Mouse (Mus musculus): ENCODE measurements at regions not wholly inside any gene's neighbourhood (a gene's known extent, or its start where the extent isn't known, plus 50 kb on each side); places are given as distances from the start of the nearest gene placed in this dataset.

DNA sequence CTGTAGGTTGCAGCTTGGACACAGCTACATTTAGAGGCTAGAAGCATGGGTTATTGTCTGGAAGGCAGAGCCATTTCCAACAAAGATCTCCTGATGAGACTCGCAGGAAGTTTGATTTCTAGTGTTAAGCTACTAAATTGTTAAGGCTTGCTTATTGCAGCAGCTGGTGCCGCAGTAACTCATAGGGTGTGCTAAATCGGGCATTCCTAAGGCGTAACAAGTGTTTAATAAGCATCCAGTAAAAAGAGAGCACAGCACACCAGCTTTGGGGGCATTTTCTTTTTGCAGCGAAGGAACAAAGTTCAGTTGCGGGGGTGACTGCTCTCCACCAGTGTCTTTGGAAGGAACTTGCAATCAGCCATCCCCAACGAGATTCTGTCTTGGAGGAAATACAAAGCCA lies 241.5 kb downstream of the Maf start:
- Histone ChIP-seq H3K27ac (no peak overlapping the region), H3K4me1 (peaks cover 25% of the 10 kb centered on the region), H3K4me3 (no peak overlapping the region), H3K9me3 (no peaks in the 10 kb centered on the region), H3K9ac (no peak overlapping the region), H3K4me2 (replicated peaks) (peak overlapping the region; percentile 30), H3K27me3 (peaks cover 27% of the 10 kb centered on the region), H3K36me3 (no peaks in the 10 kb centered on the region)
- 32% methylated on average over 7 of the region's 7 CpGs for WGBS
- peak; percentile 40; the same call in 1 of the 2 replicates for ATAC-seq (ENCODE audit: low FRiP score, low read depth)

DNA sequence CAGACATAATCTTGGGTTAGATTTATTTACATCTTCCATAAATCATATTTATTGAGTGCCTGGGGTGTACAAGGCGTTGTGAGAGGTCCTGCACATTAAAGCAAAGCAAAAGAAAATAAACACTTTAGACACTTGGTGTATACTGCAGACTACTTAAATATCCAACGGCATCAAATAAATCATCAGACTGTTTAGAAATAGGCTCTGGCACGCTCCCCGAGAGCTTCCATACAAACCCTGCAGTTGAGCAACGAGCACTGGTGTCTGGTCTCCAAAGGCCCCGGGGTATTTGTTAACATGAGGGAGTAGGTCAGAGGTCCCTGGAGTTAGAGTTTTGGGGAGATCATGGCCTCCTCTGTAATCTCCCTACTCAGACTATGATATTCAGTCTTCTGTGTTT lies 244.9 kb downstream of the Maf start:
- 23% methylated on average over 6 of the region's 6 CpGs for WGBS
- no peak for ATAC-seq (ENCODE audit: low FRiP score, low read depth)
- no peak overlapping the region for H3K4me2 ChIP-seq (replicated peaks)
- peaks cover 25% of the 10 kb centered on the region for H3K4me1 ChIP-seq
- H3K9me3 ChIP-seq: no peaks in the 10 kb centered on the region
- peaks cover 27% of the 10 kb centered on the region for H3K27me3 ChIP-seq
- no peak overlapping the region for H3K9ac ChIP-seq
- H3K4me3 ChIP-seq: no peak overlapping the region
- no peak overlapping the region for H3K27ac ChIP-seq
- H3K36me3 ChIP-seq: no peaks in the 10 kb centered on the region

DNA sequence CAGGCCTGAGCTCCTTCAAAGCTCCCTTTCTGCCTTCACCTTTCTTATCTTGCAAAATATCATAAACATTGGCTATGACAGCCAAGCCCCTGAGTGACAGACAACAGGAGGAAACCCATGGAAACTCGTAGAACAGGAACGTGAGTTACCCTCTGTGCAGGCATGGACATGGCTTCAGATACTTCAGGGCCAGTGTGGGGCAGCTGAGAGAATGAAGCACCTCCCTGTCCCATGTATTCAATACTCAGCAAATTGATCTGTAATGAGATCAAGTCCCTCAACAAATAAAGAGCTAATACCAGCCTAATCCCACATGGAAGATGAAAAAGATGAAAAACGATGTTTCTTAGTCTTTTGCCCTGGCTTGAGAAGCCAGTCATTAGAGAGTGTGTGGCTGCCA lies 249.5 kb downstream of the Maf start:
- Histone ChIP-seq H3K27ac (no peak overlapping the region), H3K4me1 (peaks cover 26% of the 10 kb centered on the region), H3K9ac (no peak overlapping the region), H3K36me3 (no peaks in the 10 kb centered on the region), H3K4me2 (replicated peaks) (no peak overlapping the region), H3K9me3 (no peaks in the 10 kb centered on the region), H3K27me3 (0 out of 2 replicates have a peak, but pooled peaks cover 2% of the 10 kb centered on the region), H3K4me3 (no peak overlapping the region)
- 49% methylated on average over 3 of the region's 3 CpGs for WGBS
- no peak for ATAC-seq (ENCODE audit: low FRiP score, low read depth)

DNA sequence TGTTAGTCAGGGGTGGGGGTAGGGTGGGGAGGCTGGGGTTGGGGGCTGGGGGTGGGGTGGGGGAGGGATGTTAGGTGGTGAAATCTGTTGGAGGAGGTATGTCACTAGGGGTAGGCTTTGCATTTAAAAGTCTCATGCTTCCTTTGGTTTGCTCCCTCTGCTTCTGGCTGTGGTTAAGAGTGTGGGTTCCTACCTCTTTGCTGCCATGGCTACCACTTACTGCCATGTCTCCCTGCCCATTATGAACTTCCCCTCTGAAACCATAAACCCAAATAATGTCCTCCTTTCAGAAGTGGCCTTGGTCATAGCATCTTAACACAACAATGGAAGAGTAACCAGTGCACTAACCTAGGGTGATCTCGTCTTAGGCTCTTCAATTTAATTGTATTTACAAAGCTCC lies 256.8 kb downstream of the Maf start:
- WGBS: 64% methylated on average over 1 of the region's 1 CpGs
- Histone ChIP-seq H3K4me1 (peaks cover 23% of the 10 kb centered on the region), H3K36me3 (no peaks in the 10 kb centered on the region), H3K27ac (no peak overlapping the region), H3K27me3 (0 out of 2 replicates have a peak, but pooled peaks cover 3% of the 10 kb centered on the region), H3K9me3 (no peaks in the 10 kb centered on the region), H3K4me2 (replicated peaks) (no peak overlapping the region), H3K4me3 (no peak overlapping the region), H3K9ac (no peak overlapping the region)
- no peak for ATAC-seq (ENCODE audit: low FRiP score, low read depth)

DNA sequence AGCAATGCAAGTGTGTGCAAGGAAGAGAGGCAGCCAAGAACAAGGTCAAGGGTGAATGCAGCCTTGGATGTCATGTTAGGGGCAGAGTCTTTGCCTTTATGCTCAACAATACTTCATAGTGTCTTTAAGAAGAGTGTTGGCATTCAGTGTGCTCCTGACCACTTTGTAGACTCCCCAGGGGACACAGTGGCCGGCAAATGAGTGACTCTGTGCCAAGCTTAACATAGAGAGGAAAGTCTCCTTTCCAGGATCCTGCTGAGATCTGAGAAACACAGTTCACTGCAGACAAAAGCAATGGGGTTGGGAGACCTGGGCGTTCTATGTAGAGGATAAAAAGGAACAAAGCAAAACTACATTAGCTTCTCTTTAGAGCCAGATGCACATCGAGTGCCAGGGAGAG lies 259.2 kb downstream of the Maf start:
- Histone ChIP-seq H3K27ac (no peak overlapping the region), H3K4me3 (no peak overlapping the region), H3K9ac (no peak overlapping the region), H3K4me1 (peaks cover 7% of the 10 kb centered on the region), H3K27me3 (0 out of 2 replicates have a peak, but pooled peaks cover 3% of the 10 kb centered on the region), H3K36me3 (no peaks in the 10 kb centered on the region), H3K9me3 (no peaks in the 10 kb centered on the region), H3K4me2 (replicated peaks) (no peak overlapping the region)
- ATAC-seq (ENCODE audit: low FRiP score, low read depth): no peak
- WGBS: 81% methylated on average over 3 of the region's 3 CpGs

DNA sequence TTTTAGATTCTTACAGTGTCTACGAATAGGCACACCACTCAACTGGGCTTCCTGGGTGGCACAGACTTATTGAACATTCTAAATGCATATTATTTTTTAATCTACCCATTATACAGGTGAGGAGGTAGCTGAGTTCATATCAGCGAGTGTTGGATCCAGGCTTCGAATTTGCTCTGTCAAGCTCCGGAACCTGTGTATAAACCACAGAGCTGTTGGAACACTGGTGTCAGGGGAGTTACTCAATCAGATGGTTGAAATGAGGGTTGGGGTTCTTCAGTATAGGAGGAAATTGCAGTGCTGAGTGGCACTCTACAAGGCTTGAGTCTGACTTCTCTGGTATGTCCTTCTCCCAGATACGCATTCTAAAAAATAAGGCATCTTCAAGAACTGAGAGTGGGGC lies 263.1 kb downstream of the Maf start:
- Histone ChIP-seq H3K27ac (no peak overlapping the region), H3K36me3 (no peaks in the 10 kb centered on the region), H3K4me1 (0 out of 2 replicates have a peak, but pooled peaks cover 3% of the 10 kb centered on the region), H3K4me2 (replicated peaks) (no peak overlapping the region), H3K9ac (no peak overlapping the region), H3K27me3 (peaks cover 6% of the 10 kb centered on the region; the same call in 1 of the 2 replicates), H3K9me3 (no peaks in the 10 kb centered on the region), H3K4me3 (no peak overlapping the region)
- WGBS: 93% methylated on average over 5 of the region's 5 CpGs
- ATAC-seq (ENCODE audit: low FRiP score, low read depth): no peak

DNA sequence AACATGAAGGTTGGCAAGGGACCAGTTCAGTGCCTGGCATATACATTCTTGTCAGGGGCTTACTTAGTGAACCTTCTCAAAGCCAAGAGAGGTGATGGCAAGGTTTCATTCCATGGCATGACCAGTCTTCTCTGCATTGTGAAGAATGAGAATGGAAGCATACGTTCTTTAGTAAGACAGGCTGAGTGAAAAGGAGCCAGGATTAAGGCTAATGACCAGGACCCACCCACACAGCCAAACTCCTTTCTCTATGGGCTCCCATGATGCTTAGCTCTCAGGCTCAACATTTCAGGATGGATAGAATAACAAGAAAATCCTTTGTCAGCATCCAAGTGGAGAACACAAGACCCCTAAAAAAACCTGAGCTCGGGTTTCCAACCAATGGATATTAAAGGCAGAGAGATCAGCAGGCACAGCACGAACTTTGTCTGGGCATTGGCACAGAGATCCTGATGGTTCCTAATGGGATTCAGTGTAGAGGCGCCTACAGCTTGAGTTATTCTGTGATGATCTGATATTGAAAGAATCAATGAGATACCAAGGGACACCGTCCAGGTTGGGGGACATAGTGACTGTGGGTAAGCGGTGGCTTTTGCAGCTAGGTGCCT lies 265.5 kb downstream of the Maf start:
- Histone ChIP-seq H3K9me3 (no peaks in the 10 kb centered on the region), H3K4me1 (0 out of 2 replicates have a peak, but pooled peaks cover 3% of the 10 kb centered on the region), H3K4me2 (replicated peaks) (no peak overlapping the region), H3K36me3 (no peaks in the 10 kb centered on the region), H3K4me3 (no peak overlapping the region), H3K27ac (no peak overlapping the region), H3K9ac (no peak overlapping the region), H3K27me3 (peaks cover 3% of the 10 kb centered on the region; the same call in 1 of the 2 replicates)
- WGBS: 79% methylated on average over 6 of the region's 6 CpGs
- no peak for ATAC-seq (ENCODE audit: low FRiP score, low read depth)

DNA sequence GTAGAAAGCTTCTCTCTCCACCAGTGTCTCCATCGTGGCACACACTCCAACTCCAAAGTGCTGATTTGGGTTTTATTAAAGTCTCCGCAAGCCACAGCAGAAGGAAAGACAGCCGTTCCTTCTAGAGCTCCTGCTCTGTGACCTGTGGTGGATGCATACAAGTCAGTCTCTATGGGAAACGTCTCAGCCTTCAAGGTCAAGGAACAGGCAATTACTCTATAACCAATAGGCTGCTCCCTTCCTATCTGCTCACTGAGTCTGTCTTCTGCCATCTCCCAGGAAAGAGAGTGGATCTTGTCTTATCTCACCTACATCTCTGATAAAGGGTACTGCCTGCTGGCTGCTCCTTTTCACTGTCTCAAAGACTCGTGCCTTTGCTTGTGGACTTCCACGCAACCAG lies 266.3 kb downstream of the Maf start:
- Histone ChIP-seq H3K9ac (no peak overlapping the region), H3K4me3 (no peak overlapping the region), H3K9me3 (no peaks in the 10 kb centered on the region), H3K27ac (no peak overlapping the region), H3K36me3 (no peaks in the 10 kb centered on the region), H3K4me2 (replicated peaks) (no peak overlapping the region), H3K27me3 (peaks cover 3% of the 10 kb centered on the region; the same call in 1 of the 2 replicates), H3K4me1 (0 out of 2 replicates have a peak, but pooled peaks cover 3% of the 10 kb centered on the region)
- 69% methylated on average over 6 of the region's 6 CpGs for WGBS
- ATAC-seq (ENCODE audit: low FRiP score, low read depth): no peak

DNA sequence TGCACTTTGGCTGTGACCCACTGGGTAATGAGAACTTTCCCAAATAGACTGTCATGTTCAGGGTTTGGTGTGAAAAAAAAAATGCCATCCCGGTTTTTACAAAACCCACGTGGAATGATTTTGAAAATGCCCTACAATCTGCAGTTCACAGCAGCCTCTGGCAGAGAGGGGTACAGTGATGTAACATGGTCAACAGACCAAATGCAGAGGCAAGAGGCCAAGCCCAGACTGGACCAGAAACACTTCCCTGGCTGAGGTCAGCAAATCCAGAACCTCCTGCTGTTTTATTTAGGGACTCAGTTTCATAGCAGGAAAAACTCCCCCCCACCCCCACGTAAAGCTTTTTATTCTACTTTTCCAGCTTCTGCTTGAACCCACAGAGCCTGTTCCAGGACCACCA lies 267.4 kb downstream of the Maf start:
- no peak overlapping the region for H3K4me2 ChIP-seq (replicated peaks)
- no peaks in the 10 kb centered on the region for H3K9me3 ChIP-seq
- H3K27me3 ChIP-seq: peaks cover 3% of the 10 kb centered on the region; the same call in 1 of the 2 replicates
- 51% methylated on average over 3 of the region's 3 CpGs for WGBS
- no peak overlapping the region for H3K9ac ChIP-seq
- H3K36me3 ChIP-seq: no peaks in the 10 kb centered on the region
- no peak overlapping the region for H3K27ac ChIP-seq
- 0 out of 2 replicates have a peak, but pooled peaks cover 3% of the 10 kb centered on the region for H3K4me1 ChIP-seq
- no peak for ATAC-seq (ENCODE audit: low FRiP score, low read depth)
- no peak overlapping the region for H3K4me3 ChIP-seq

DNA sequence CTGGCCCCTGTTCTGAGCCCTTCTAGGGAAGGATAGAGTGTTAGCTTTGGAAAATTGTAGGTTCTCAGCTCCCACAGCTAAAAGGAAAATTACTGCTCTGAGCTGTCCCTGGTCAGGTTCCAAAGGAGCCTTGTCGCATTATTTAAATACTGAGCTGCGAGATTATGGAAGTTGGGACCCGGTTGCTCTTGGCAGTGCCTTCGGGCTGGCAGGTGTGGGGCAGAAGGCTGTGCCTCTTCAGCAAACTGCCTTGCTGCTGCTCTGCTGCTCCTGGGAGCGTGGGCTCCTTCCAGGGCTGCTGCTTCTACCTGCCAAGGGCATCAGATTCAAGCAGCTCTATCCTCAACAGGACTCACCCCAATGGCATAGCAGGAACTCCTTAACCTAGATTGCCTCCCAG lies 268.1 kb downstream of the Maf start:
- Histone ChIP-seq H3K4me1 (0 out of 2 replicates have a peak, but pooled peaks cover 3% of the 10 kb centered on the region), H3K4me2 (replicated peaks) (no peak overlapping the region), H3K27me3 (peaks cover 3% of the 10 kb centered on the region; the same call in 1 of the 2 replicates), H3K9ac (no peak overlapping the region), H3K9me3 (no peaks in the 10 kb centered on the region), H3K27ac (no peak overlapping the region), H3K4me3 (no peak overlapping the region), H3K36me3 (no peaks in the 10 kb centered on the region)
- WGBS: 76% methylated on average over 5 of the region's 5 CpGs
- ATAC-seq (ENCODE audit: low FRiP score, low read depth): no peak

DNA sequence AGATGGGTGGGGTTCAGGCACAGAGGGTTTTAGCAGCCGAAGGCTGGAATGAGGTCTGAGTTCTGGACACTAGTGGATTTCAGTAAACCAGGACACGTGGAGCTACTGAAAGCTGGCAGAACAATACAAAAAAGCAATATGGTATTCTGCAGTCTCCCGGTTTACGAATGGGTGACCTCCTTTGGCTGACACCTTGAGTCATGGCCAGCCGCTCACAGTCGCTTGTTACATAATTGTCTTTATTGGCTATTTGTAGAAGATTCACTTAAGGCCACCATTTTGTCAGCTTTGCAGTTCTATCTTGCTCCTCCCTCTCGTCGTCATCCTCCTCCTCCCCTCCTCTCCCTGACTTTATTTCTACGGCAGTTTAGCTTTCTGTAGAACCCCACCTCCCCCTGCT lies 269.6 kb downstream of the Maf start:
- no peak overlapping the region for H3K4me2 ChIP-seq (replicated peaks)
- no peak for ATAC-seq (ENCODE audit: low FRiP score, low read depth)
- no peak overlapping the region for H3K27ac ChIP-seq
- no peaks in the 10 kb centered on the region for H3K9me3 ChIP-seq
- no peak overlapping the region for H3K9ac ChIP-seq
- no peak overlapping the region for H3K4me3 ChIP-seq
- peaks cover 10% of the 10 kb centered on the region for H3K27me3 ChIP-seq
- 86% methylated on average over 9 of the region's 9 CpGs for WGBS
- H3K4me1 ChIP-seq: 0 out of 2 replicates have a peak, but pooled peaks cover 3% of the 10 kb centered on the region
- no peaks in the 10 kb centered on the region for H3K36me3 ChIP-seq

DNA sequence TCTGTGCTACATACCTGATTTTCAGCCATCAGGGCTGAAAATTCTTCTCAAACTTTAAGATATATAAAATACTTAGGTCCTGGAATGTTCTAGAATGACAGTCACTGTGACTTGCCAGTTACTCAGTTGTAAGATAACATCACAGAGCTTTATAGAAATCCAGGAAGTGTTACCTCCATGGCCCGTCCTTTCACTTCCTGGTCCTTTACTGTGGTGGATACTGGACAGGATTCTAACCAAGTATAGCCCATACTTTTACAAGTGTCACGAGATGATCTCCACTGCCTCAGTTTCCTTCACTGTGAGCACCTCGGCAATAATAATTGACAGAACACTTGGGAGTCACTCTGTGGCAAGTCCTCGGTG lies 271.3 kb downstream of the Maf start:
- Histone ChIP-seq H3K9ac (no peak overlapping the region), H3K4me1 (0 out of 2 replicates have a peak, but pooled peaks cover 3% of the 10 kb centered on the region), H3K4me2 (replicated peaks) (no peak overlapping the region), H3K36me3 (no peaks in the 10 kb centered on the region), H3K9me3 (no peaks in the 10 kb centered on the region), H3K4me3 (no peak overlapping the region), H3K27me3 (peaks cover 10% of the 10 kb centered on the region), H3K27ac (no peak overlapping the region)
- 90% methylated on average over 4 of the region's 4 CpGs for WGBS
- no peak for ATAC-seq (ENCODE audit: low FRiP score, low read depth)
